Comparison of ENCODE assay signal across 30 mouse cellular contexts in genomic region chr8:117233199-117233598, GRCm38 (mm10). TPM values are rescaled to one million over a fixed set of nuclear protein-coding genes. Genes with fewer than 3 reads are reported as not detected.
DNase-seq lines count a peak whose midpoint lies in the region; ATAC-seq and TF ChIP-seq lines count a peak whose summit lies in the region.
"Had no signal": no experiment of that assay in that cellular context is flagged by ENCODE, and none has a peak within 500 bp of the region (broad histone marks: within the 10 kb centered on the region; RNA-seq: fewer than 3 reads in every experiment).

No protein-coding gene starts in this region.

- H3K4me3 ChIP-seq in thymus, adult 2 months (ENCODE audit: control insufficient read depth, insufficient read depth, low read length) = no peak overlapping the region
- H3K4me3 ChIP-seq: erythroblast, embryonic 14.5 days; forebrain, embryonic 12.5 days; heart, embryonic 15.5 days; hindbrain, embryonic 12.5 days; intestine, embryonic 15.5 days; left cerebral cortex, adult 2 months; limb, embryonic 13.5 days; liver, embryonic 12.5 days; stomach, embryonic 15.5 days had no signal

- H3K27ac ChIP-seq in thymus, adult 2 months (ENCODE audit: control insufficient read depth, insufficient read depth, low read length) = no peak overlapping the region
- H3K27ac ChIP-seq: forebrain, embryonic 12.5 days; heart, embryonic 15.5 days; hindbrain, embryonic 12.5 days; hindbrain, postnatal 0 days; intestine, embryonic 15.5 days; left cerebral cortex, adult 2 months; limb, embryonic 13.5 days; liver, embryonic 12.5 days; stomach, embryonic 15.5 days had no signal

- no peaks in the 10 kb centered on the region for H3K4me1 ChIP-seq in thymus, adult 2 months (replicated peaks; ENCODE audit: control insufficient read depth, insufficient read depth, low read length)
- H3K4me1 ChIP-seq: forebrain, embryonic 12.5 days; heart, embryonic 15.5 days; hindbrain, embryonic 12.5 days; intestine, embryonic 15.5 days; limb, embryonic 13.5 days; liver, embryonic 12.5 days; stomach, embryonic 15.5 days had no signal

- DNase-seq in thymus, postnatal 4 days = peak; percentile 26
- no peak for DNase-seq in thymus, adult 2 months
- no peak for DNase-seq in cerebellum, adult 9-11 months
- DNase-seq in kidney, postnatal 10 days = no peak
- no peak for DNase-seq in kidney, adult 8-10 months
- DNase-seq: adrenal gland, postnatal 10 days; cerebellum, adult 11-12 months; cerebellum, postnatal 10 days; forebrain, postnatal 0 days; gastrocnemius, postnatal 10 days; kidney, adult 2 months; kidney, postnatal 14 days; liver, postnatal 0 days; lung, postnatal 36 days; midbrain, embryonic 14.5 days; right cerebral cortex, postnatal 4 days; thymus, postnatal 14 days had no signal

- 71% methylated on average over 7 of the region's 7 CpGs for WGBS in thymus, adult 2 months

- peak; percentile 91 for ATAC-seq in granulocyte monocyte progenitor cell, adult 5-6 weeks (replicated peaks; ENCODE audit: poor library complexity, severe bottlenecking)
- ATAC-seq in monocyte, adult 5-6 weeks (replicated peaks; ENCODE audit: insufficient number of reproducible peaks, low FRiP score, low TSS enrichment, poor library complexity, severe bottlenecking) = peak; percentile 57
- ATAC-seq: forebrain, postnatal 0 days; hindbrain, postnatal 0 days; intestine, embryonic 15.5 days; liver, embryonic 12.5 days; liver, postnatal 0 days had no signal

- no peak for TF ChIP-seq POLR2A in thymus, adult 2 months (IDR thresholded peaks at IDR 0.05; ENCODE audit: control insufficient read depth, extremely low read depth, insufficient read depth, low read length, poor library complexity)

- H3K36me3 ChIP-seq in thymus, adult 2 months (ENCODE audit: control insufficient read depth, insufficient read depth, low read length) = no peaks in the 10 kb centered on the region
- H3K36me3 ChIP-seq: forebrain, embryonic 12.5 days; heart, embryonic 15.5 days; hindbrain, embryonic 12.5 days; intestine, embryonic 15.5 days; limb, embryonic 13.5 days; liver, embryonic 12.5 days; stomach, embryonic 15.5 days had no signal

- H3K27me3 ChIP-seq in thymus, adult 2 months (ENCODE audit: control insufficient read depth, insufficient read depth, low read length) = no peaks in the 10 kb centered on the region
- H3K27me3 ChIP-seq: CH12.LX; forebrain, embryonic 12.5 days; heart, embryonic 15.5 days; hindbrain, embryonic 12.5 days; intestine, embryonic 15.5 days; limb, embryonic 13.5 days; stomach, embryonic 15.5 days had no signal

- TF ChIP-seq CTCF in thymus, adult 2 months (IDR thresholded peaks at IDR 0.05; ENCODE audit: borderline replicate concordance, control insufficient read depth, extremely low read depth, insufficient read depth, low read length, poor library complexity) = no peak

RNA-seq across cellular contexts. Expression of gene Cmip, which starts 23.7 kb away (rescaled TPM):
- polyA plus RNA-seq in thymus, adult 2 months (2012; rRNA removed) = 103 and 134 TPM in 2 replicates
- total RNA-seq in granulocyte monocyte progenitor cell, adult 5-6 weeks (2014; fragmentation: Nextera tagmentation) = 30.7 and 49.5 TPM in 2 replicates
- 6.0 and 11.8 TPM in 2 replicates for total RNA-seq in granulocyte monocyte progenitor cell, adult 5-6 weeks (2017)
- total RNA-seq in monocyte, adult 5-6 weeks (2017) = 27.4 to 61.1 TPM (median 27.9 TPM) in 3 replicates
